Mouse (Mus musculus) MEL (cell line): ENCODE data around the gene Gm43552. TPM values are rescaled to one million over a fixed set of nuclear protein-coding genes. Genes with fewer than 3 reads are reported as not detected.

Source experiments
- DNase-seq: peaks from one replicate; pipeline ENCODE4 v3.0.0; 2011; ENCODE audit warnings: low read depth, low spot score
- H3K27ac ChIP-seq: 2 replicates; pipeline ENCODE4 v1.5.1; 2012; ENCODE audit warnings: low read depth, mild to moderate bottlenecking, control low read depth, low read length, moderate library complexity; ENCODE audit not compliant: control insufficient read depth
- H3K27me3 ChIP-seq, 2 experiments: fragments of 150-350 bp in 1 of 2; sonication (generic) in 1 of 2; 2 replicates each; pipeline ENCODE4 v1.6.1; 2012; ENCODE audit warnings: low read length in 2 of 2, mild to moderate bottlenecking in 2 of 2, improper control_type of control experiment in 1 of 2, moderate library complexity in 1 of 2; ENCODE audit not compliant: insufficient read depth in 2 of 2, control insufficient read depth in 1 of 2
- H3K36me3 ChIP-seq, 2 experiments: 2 replicates each; pipeline ENCODE4 v1.6.1; 2012 to 2014; ENCODE audit warnings: low read length in 2 of 2, improper control_type of control experiment in 1 of 2, inconsistent platforms in 1 of 2, mild to moderate bottlenecking in 1 of 2; ENCODE audit not compliant: insufficient read depth in 2 of 2, control insufficient read depth in 1 of 2
- H3K4me1 ChIP-seq, 2 experiments: fragments of 150-350 bp in 1 of 2; sonication (generic) in 1 of 2; 2 replicates each; pipeline ENCODE4 v1.6.1; 2012; ENCODE audit warnings: low read length in 2 of 2, improper control_type of control experiment in 1 of 2, mild to moderate bottlenecking in 1 of 2; ENCODE audit not compliant: insufficient read depth in 2 of 2, control insufficient read depth in 1 of 2
- H3K4me3 ChIP-seq, 2 experiments: fragments of 150-350 bp in 1 of 2; sonication (generic) in 1 of 2; 2 replicates each; pipeline ENCODE4 v1.5.1; 2012; ENCODE audit warnings: low read depth in 2 of 2, low read length in 2 of 2, mild to moderate bottlenecking in 2 of 2, moderate library complexity in 2 of 2, control low read depth in 1 of 2, improper control_type of control experiment in 1 of 2; ENCODE audit not compliant: control insufficient read depth in 1 of 2, insufficient read depth in 1 of 2
- H3K79me2 ChIP-seq: 2 replicates; pipeline ENCODE4 v1.6.1; 2012; ENCODE audit warnings: mild to moderate bottlenecking, low read length, moderate library complexity; ENCODE audit not compliant: control insufficient read depth, poor library complexity, insufficient read depth
- H3K9ac ChIP-seq: 2 replicates; pipeline ENCODE4 v1.6.1; 2012; ENCODE audit warnings: low read depth, mild to moderate bottlenecking, control low read depth, low read length, moderate library complexity; ENCODE audit not compliant: control insufficient read depth, poor library complexity, severe bottlenecking
- H3K9me3 ChIP-seq: fragments of 150-350 bp; sonication (generic); replicated peaks from 2 replicates; pipeline ENCODE4 v1.6.1; 2012; ENCODE audit warnings: mild to moderate bottlenecking, low read length, improper control_type of control experiment, moderate library complexity; ENCODE audit not compliant: insufficient read depth
- CHD1 ChIP-seq: IDR thresholded peaks from 2 replicates; pipeline ENCODE4 v1.6.1; 2012; ENCODE audit warnings: low read depth, mild to moderate bottlenecking, inconsistent platforms, low read length, improper control_type of control experiment
- CTCF ChIP-seq, 3 experiments: IDR thresholded peaks in 2 of 3; conservative IDR thresholded peaks in 1 of 3; 2 replicates each; pipeline ENCODE4 v1.5.1; 2011 to 2012; ENCODE audit warnings: low read length in 3 of 3, low read depth in 2 of 3, mild to moderate bottlenecking in 2 of 3, improper control_type of control experiment in 1 of 3, inconsistent platforms in 1 of 3, mixed read lengths in 1 of 3, moderate library complexity in 1 of 3; ENCODE audit not compliant: control insufficient read depth in 1 of 3, insufficient read depth in 1 of 3, poor library complexity in 1 of 3, severe bottlenecking in 1 of 3
- E2F4 ChIP-seq: IDR thresholded peaks from 2 replicates; pipeline ENCODE4 v1.6.1; 2011; ENCODE audit warnings: low read depth, low read length, improper control_type of control experiment, borderline replicate concordance
- ETS1 ChIP-seq: IDR thresholded peaks from 2 replicates; pipeline ENCODE4 v1.6.1; 2012; ENCODE audit warnings: low read depth, mild to moderate bottlenecking, inconsistent platforms, low read length, improper control_type of control experiment, moderate library complexity
- GATA1 ChIP-seq: IDR thresholded peaks from 2 replicates; pipeline ENCODE4 v1.6.1; 2011; ENCODE audit warnings: low read depth, low read length, improper control_type of control experiment
- HCFC1 ChIP-seq: IDR thresholded peaks from 2 replicates; pipeline ENCODE4 v1.6.1; 2012; ENCODE audit warnings: low read depth, mild to moderate bottlenecking, inconsistent platforms, low read length, improper control_type of control experiment, moderate library complexity
- MAFK ChIP-seq: IDR thresholded peaks from 2 replicates; pipeline ENCODE4 v1.6.1; 2011; ENCODE audit warnings: low read depth, mild to moderate bottlenecking, low read length, improper control_type of control experiment, borderline replicate concordance
- MAZ ChIP-seq: IDR thresholded peaks from 2 replicates; pipeline ENCODE4 v1.6.1; 2012; ENCODE audit warnings: low read depth, mild to moderate bottlenecking, inconsistent platforms, low read length, improper control_type of control experiment
- MEF2A ChIP-seq: IDR thresholded peaks from 2 replicates; pipeline ENCODE4 v1.6.1; 2014; ENCODE audit warnings: low read depth, mild to moderate bottlenecking, inconsistent platforms, low read length, improper control_type of control experiment; ENCODE audit not compliant: poor library complexity, insufficient replicate concordance, severe bottlenecking; ENCODE audit errors: extremely low read depth
- MXI1 ChIP-seq: IDR thresholded peaks from 2 replicates; pipeline ENCODE4 v1.6.1; 2011; ENCODE audit warnings: mild to moderate bottlenecking, low read depth, low read length, improper control_type of control experiment
- NRF1 ChIP-seq: IDR thresholded peaks from 2 replicates; pipeline ENCODE4 v1.6.1; 2014; ENCODE audit warnings: low read depth, mild to moderate bottlenecking, inconsistent platforms, low read length, improper control_type of control experiment, moderate library complexity; ENCODE audit not compliant: poor library complexity, insufficient read depth, severe bottlenecking
- POLR2AphosphoS2 ChIP-seq: IDR thresholded peaks from 2 replicates; pipeline ENCODE4 v1.6.1; 2011; ENCODE audit warnings: low read length, improper control_type of control experiment
- POLR2AphosphoS5 ChIP-seq: IDR thresholded peaks from 2 replicates; pipeline ENCODE4 v1.6.1; 2012; ENCODE audit warnings: low read depth, borderline replicate concordance, mild to moderate bottlenecking, inconsistent platforms, low read length, moderate library complexity, mixed read lengths
- RAD21 ChIP-seq: IDR thresholded peaks from 2 replicates; pipeline ENCODE4 v1.6.1; 2011; ENCODE audit warnings: mild to moderate bottlenecking, low read depth, low read length, improper control_type of control experiment
- RCOR1 ChIP-seq: IDR thresholded peaks from 2 replicates; pipeline ENCODE4 v1.6.1; 2012; ENCODE audit warnings: low read depth, mild to moderate bottlenecking, inconsistent platforms, low read length, improper control_type of control experiment
- SMC3 ChIP-seq: IDR thresholded peaks from 2 replicates; pipeline ENCODE4 v1.6.1; 2011; ENCODE audit warnings: low read depth, low read length, improper control_type of control experiment
- TAL1 ChIP-seq: IDR thresholded peaks from 2 replicates; pipeline ENCODE4 v1.6.1; 2012; ENCODE audit warnings: mild to moderate bottlenecking, inconsistent platforms, low read length, moderate library complexity, mixed read lengths
- TBP ChIP-seq: IDR thresholded peaks from 2 replicates; pipeline ENCODE4 v1.8.0; 2011; ENCODE audit warnings: low read depth, low read length, improper control_type of control experiment
- TCF12 ChIP-seq: IDR thresholded peaks from 2 replicates; pipeline ENCODE4 v1.6.1; 2014; ENCODE audit warnings: low read depth, mild to moderate bottlenecking, inconsistent platforms, low read length, improper control_type of control experiment, moderate library complexity
- UBTF ChIP-seq: IDR thresholded peaks from 2 replicates; pipeline ENCODE4 v1.6.1; 2012; ENCODE audit warnings: low read depth, mild to moderate bottlenecking, inconsistent platforms, low read length, improper control_type of control experiment, moderate library complexity, borderline replicate concordance; ENCODE audit not compliant: insufficient read depth
- USF2 ChIP-seq, 2 experiments: IDR thresholded peaks; 2 replicates each; pipeline ENCODE4 v1.6.1; 2011 to 2012; ENCODE audit warnings: improper control_type of control experiment in 2 of 2, low read length in 2 of 2, borderline replicate concordance in 1 of 2, inconsistent platforms in 1 of 2, low read depth in 1 of 2, mild to moderate bottlenecking in 1 of 2; ENCODE audit not compliant: insufficient read depth in 1 of 2
- ZC3H11A ChIP-seq: IDR thresholded peaks from 2 replicates; pipeline ENCODE4 v1.6.1; 2012; ENCODE audit warnings: low read depth, mild to moderate bottlenecking, inconsistent platforms, low read length, improper control_type of control experiment
- ZNF384 ChIP-seq: IDR thresholded peaks from 2 replicates; pipeline ENCODE4 v1.6.1; 2012; ENCODE audit warnings: low read depth, mild to moderate bottlenecking, inconsistent platforms, low read length, improper control_type of control experiment
- polyA plus RNA-seq, 2 experiments: library from polyadenylated mRNA; stranded (reverse) in 1 of 2; unstranded in 1 of 2; fragments of >175 nt in 1 of 2; fragments of >200 nt in 1 of 2; gene quantifications; 2 replicates each; pipeline versions ENCODE4 v1.2.1 to v1.2.4; 2012; ENCODE audit warnings: low replicate concordance in 2 of 2, low read depth in 1 of 2; ENCODE audit not compliant: insufficient read length in 2 of 2, insufficient read depth in 1 of 2, missing spikeins in 1 of 2
- total RNA-seq: library from RNA; depleted of rRNA; stranded (reverse); fragments of 300-350 nt; gene quantifications from 2 replicates; pipeline ENCODE4 v1.2.3, GENCODE M21; 2012

Gm43552 gene
- total and polyA plus RNA-seq, 3 experiments = 1.7 TPM; not detected in 2

DNA sequence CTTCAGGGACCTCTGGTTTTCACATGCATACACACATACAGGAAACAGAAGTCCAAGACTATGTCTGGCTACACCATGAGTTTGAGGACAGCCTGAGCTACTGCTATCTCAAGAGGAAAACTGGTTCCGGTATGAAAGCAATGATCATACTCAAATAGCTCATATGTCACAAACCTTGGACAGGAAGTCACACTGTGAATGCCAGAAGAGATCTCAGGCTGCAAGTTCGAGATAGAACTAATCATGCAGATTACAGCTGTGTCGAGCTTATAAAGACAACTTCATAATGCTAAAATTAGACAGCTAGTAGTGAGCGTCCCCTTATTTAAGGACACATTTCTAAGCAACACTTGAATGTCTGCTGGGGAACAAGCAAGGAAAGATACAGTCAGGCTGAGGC, 12.1 kb downstream of the Gm43552 start (continued):
- TF ChIP-seq UBTF = no peak

DNA sequence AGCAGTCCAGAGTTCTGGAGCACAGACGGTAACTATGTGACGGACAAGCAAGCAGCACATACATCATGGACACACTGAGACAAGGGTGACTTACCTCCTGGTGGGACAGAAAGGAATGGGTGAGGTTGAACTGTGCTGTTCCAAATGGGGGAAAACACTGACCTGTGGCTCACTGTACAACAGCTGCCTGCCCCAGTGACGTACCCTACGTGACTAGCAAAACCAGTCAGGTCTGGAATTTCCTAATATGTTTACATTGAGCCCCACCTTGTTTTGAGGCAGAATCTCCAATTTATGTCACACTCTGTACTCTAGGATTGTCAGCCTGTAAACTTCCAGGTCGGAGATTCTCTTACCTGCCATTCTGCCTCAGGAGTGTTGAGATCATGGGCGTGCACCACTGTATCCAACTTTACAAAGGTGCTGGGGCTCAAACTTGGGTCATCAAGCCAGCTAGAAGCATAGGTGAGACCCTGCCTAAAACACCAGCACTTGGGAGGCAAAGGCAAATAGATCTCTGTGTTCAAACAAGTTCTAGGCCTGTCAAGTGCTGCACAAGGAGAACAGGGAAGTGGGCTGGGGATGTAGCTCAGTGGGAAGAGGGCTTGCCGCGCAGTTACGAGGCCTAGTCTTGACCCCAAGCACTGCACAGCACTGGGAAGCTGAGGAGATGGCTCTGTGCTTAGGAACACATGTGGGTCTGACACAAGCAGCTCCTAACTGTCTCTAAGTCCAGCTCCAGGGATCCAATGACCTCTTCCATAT, 12.8 kb downstream of the Gm43552 start:
- Histone ChIP-seq H3K27ac (peak overlapping the region; percentile 53), H3K79me2 (no peaks in the 10 kb centered on the region), H3K36me3 (peaks cover 0 to 28% of the 10 kb centered on the region in 2 experiments; a peak in 2 of 4 replicates), H3K9me3 (no peaks in the 10 kb centered on the region), H3K27me3 (no peaks in the 10 kb centered on the region), H3K4me3 (no peak overlapping the region), H3K9ac (no peak overlapping the region), H3K4me1 (peaks cover 12 to 35% of the 10 kb centered on the region in 2 experiments)
- TF ChIP-seq ZNF384 (no peak), ZC3H11A (no peak), TAL1 (no peak), CTCF (IDR thresholded peaks at IDR 0.05 in 2 of 3, conservative IDR thresholded peaks at IDR 0.05 in 1 of 3; ENCODE audit: control insufficient read depth in 1 of 3, insufficient read depth in 1 of 3, low read depth in 2 of 3, low read length in 3 of 3, poor library complexity in 1 of 3, severe bottlenecking in 1 of 3) (no peak), HCFC1 (no peak), POLR2AphosphoS5 (no peak), MAZ (no peak), POLR2AphosphoS2 (no peak), USF2 (IDR thresholded peaks at IDR 0.05; ENCODE audit: borderline replicate concordance in 1 of 2, insufficient read depth in 1 of 2, low read depth in 1 of 2, low read length in 2 of 2) (no peak), NRF1 (no peak), MAFK (no peak), TCF12 (no peak), TBP (no peak), ETS1 (no peak), RCOR1 (no peak), MXI1 (no peak; the same call in 1 of the 2 replicates), UBTF (no peak), GATA1 (no peak)
- DNase-seq = no peak

DNA sequence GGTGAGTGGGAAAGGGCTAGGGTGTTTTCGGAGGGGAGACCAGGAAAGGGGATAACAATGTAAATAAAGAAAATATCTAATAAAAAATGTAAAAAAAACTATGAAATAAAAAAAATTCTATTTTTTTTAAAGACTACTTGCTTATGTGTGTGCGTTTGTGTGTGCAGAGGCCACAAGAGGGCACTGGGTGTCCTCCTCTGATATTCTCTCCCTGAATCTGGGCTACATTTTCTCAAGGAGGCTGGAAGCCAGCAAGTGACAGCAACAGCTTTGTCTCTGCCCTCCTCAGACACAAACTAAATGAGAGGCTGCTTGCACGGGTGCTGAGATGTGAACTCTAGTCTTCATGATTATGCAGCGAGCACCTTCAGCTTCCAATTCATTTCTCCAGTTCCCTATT, 14.4 kb downstream of the Gm43552 start:
- Histone ChIP-seq H3K9me3 (no peaks in the 10 kb centered on the region), H3K36me3 (peaks cover 0 to 23% of the 10 kb centered on the region in 2 experiments; a peak in 2 of 4 replicates)
- peak; percentile 40 for DNase-seq

More for the DNA sequence above, 14.4 kb downstream of the Gm43552 start:
- TF ChIP-seq RAD21 = peak; percentile 43
- TF ChIP-seq CHD1 = no peak
- TF ChIP-seq POLR2AphosphoS2 = no peak
- TF ChIP-seq ZNF384 = peak; percentile 50
- TF ChIP-seq E2F4 = no peak
- peak in 2 of 3 experiments; percentile 49 to 50; a peak in 4 of 6 replicates for TF ChIP-seq CTCF (IDR thresholded peaks at IDR 0.05 in 2 of 3, conservative IDR thresholded peaks at IDR 0.05 in 1 of 3; ENCODE audit: control insufficient read depth in 1 of 3, insufficient read depth in 1 of 3, low read depth in 2 of 3, low read length in 3 of 3, poor library complexity in 1 of 3, severe bottlenecking in 1 of 3)
- TF ChIP-seq MEF2A = no peak
- TF ChIP-seq SMC3 = peak; percentile 46; the same call in 1 of the 2 replicates
- Histone ChIP-seq H3K27ac (no peak overlapping the region), H3K27me3 (no peaks in the 10 kb centered on the region), H3K4me1 (peaks cover 12 to 19% of the 10 kb centered on the region in 2 experiments), H3K79me2 (no peaks in the 10 kb centered on the region), H3K4me3 (no peak overlapping the region), H3K9ac (no peak overlapping the region)
